Mouse (Mus musculus): ENCODE measurements around the gene Med15. TPM values are rescaled to one million over a fixed set of nuclear protein-coding genes. Genes with fewer than 3 reads are reported as not detected.

The Med15 gene
- polyA plus RNA-seq (2017; shearing (Covaris generic)) = 134 TPM

DNA sequence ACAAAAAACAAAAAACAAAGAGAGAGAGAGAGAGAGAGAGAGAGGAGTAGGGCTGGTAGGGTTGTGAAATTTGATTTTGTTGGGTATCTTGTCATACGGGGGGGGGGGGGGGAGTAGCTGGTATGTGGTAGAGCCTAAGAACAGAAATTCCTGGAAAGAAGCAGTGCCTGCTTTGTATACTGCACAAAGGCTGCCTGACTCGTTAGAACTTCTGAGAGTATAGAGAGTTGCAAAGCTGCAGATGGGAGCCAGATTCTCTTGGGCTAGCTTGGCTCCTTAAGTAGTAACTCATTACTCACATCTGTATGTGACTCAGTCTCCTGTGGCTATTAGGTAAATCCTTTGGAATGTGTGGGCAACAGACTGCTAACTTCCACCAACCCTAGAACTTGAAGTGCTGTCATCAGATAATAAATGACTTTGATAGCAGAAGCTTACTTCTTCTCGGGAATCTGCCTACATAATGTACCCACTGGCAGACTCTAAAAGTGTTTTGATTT is at the start of gene Med15:
Gene Med15 (minus strand): TSS at position 51 of the 500 bp plus-strand sequence.

DNA sequence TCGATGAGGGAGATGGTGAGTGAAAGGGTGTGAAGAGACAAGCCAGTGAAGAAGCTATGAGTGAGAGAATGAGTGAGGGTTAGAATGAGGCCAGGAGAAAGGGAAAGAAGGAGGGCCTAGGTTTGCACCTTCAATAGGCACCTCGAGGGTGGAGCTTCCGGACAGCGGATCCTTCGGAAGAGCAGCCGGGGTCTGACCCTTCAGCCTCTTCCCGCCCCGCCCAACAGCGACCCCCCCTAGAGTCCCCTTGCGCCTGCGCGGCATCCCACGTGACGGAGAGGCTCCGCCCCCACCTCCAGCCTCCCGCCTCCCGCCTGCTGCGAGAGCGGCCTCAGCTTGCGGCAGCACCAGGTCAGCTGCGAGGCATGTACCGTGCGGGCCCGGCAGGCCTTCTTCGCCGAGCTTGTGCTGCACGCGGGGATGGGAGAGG is 26.7 kb upstream of the Med15 start, which contains the start of gene Klhl22:
Gene Klhl22 (plus strand): TSS at position 275 of the 430 bp plus-strand sequence.

DNA sequence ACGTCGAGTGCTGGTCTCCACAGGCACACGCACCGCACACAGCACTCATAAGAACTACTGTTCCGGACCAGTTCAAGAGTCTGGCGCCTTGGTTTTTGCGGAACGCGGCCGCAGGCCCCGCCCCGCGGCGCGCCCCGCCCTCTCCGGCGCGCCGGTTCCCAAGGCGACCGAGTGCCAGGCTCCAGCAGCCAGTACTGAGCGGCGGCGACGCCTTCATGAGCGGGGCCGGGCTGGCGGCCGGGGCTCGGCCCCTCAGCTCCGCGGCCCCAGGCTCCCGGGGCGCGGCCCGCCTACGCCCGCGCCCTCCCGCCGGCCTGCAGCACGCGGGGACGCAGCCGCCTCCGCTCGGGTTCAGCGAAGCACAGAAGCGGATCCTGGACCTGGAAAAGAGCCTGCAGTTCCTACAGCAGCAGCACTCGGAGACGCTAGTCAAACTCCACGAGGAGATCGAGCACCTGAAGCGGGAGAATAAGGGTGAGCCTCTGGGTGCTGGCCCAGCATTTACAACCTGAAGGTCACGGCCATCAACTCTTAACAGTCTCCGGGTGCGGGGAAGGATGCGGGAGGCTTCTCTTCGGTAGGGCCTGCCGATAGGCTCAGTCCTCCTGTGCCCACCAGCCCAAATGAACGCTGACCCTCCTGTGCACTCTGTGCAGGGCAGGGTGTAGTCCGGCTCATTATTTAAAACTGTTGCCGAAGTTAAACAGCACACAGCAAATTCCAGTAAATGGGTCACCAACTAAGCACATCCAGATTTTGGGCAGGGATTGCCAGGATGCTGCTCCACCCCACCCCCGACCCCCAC is 86.2 kb downstream of the Med15 start, which contains the start of gene Ccdc74a:
Gene Ccdc74a (plus strand): TSS at position 161 of the 805 bp plus-strand sequence.

DNA sequence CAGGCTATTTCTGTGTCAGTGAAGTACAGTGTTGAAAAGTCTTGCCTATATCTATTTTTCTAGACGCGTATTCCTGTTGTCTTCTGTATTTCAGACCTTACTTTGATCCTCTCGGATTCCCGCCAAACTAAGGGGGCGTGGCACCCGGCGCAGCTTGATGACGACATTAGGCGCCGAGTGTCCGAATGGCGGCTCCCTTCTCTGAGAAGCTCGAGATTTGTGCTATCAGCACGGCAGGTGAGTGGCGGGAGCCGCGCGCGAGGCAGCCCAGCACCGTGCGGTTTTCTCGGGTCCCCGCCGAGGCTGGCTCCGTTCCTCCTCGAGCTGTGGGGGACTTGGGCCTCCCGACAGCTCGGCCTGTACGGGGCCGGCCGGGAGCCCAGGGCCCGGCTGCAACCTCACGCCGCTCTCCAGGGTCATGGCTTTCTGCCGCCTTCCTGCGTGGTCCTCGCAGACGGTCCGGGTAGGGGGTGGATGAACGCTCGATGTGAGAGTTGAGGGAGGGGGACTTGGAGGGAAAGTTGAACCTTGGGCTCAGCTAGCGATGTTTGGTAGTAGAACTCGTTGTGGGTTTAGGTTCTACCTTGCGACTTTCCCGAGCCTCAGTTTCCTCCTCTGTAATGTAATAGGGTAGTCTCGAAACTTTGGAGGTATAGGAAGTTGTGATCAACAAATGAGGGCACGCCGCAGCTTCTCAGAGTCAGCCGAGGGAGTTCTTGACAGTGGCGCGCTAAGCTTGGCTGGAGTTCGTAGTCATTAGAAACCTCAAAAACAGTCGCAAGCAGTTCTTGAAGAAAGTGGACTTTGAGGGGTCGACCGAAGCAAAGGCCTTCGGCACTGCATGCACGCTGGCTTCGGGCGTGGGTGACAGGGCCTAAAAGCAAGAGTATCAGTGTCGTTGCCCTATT is 113.2 kb downstream of the Med15 start, which contains the start of gene Smpd4:
Gene Smpd4 (plus strand): TSS at position 157 of the 908 bp plus-strand sequence.

Other genes starting within 250 kb of the Med15 start
- gene Aifm3, start 243.3 kb downstream of the Med15 start, polyA plus RNA-seq (2017; shearing (Covaris generic)) = not detected
- gene Lztr1, start 224.2 kb downstream of the Med15 start, polyA plus RNA-seq (2017; shearing (Covaris generic)) = 39.1 TPM
- gene Thap7, start 201.8 kb downstream of the Med15 start, polyA plus RNA-seq (2017; shearing (Covaris generic)) = 54.0 TPM
- 0.94 TPM for gene Lrrc74b, start 171.6 kb downstream of the Med15 start, polyA plus RNA-seq (2017; shearing (Covaris generic))
- not detected for gene P2rx6, start 171.0 kb downstream of the Med15 start, polyA plus RNA-seq (2017; shearing (Covaris generic))
- gene Slc7a4, start 149.7 kb downstream of the Med15 start, polyA plus RNA-seq (2017; shearing (Covaris generic)) = 0.40 TPM
- 20.1 TPM for gene Smpd4, start 113.5 kb downstream of the Med15 start, polyA plus RNA-seq (2017; shearing (Covaris generic))
- not detected for gene Ccdc74a, start 86.4 kb downstream of the Med15 start, polyA plus RNA-seq (2017; shearing (Covaris generic))
- 9.9 TPM for gene Klhl22, start 26.7 kb upstream of the Med15 start, polyA plus RNA-seq (2017; shearing (Covaris generic))
- not detected for gene Scarf2, start 64.4 kb upstream of the Med15 start, polyA plus RNA-seq (2017; shearing (Covaris generic))
- not detected for gene B830017H08Rik, start 100.2 kb upstream of the Med15 start, polyA plus RNA-seq (2017; shearing (Covaris generic))
- gene Car15, start 105.5 kb upstream of the Med15 start, polyA plus RNA-seq (2017; shearing (Covaris generic)) = 1.9 TPM
- gene Gm20518, start 158.8 kb upstream of the Med15 start, polyA plus RNA-seq (2017; shearing (Covaris generic)) = 0.60 TPM
- gene Tssk1, start 161.3 kb upstream of the Med15 start, polyA plus RNA-seq (2017; shearing (Covaris generic)) = not detected
- 56.2 TPM for gene Dgcr2, start 165.7 kb upstream of the Med15 start, polyA plus RNA-seq (2017; shearing (Covaris generic))
- not detected for gene Tssk2, start 165.7 kb upstream of the Med15 start, polyA plus RNA-seq (2017; shearing (Covaris generic))
- 61.9 TPM for gene Ess2, start 178.5 kb upstream of the Med15 start, polyA plus RNA-seq (2017; shearing (Covaris generic))
- not detected for gene Gsc2, start 182.2 kb upstream of the Med15 start, polyA plus RNA-seq (2017; shearing (Covaris generic))
- gene Slc25a1, start 195.3 kb upstream of the Med15 start, polyA plus RNA-seq (2017; shearing (Covaris generic)) = 39.5 TPM
- gene Vpreb2, start 247.5 kb upstream of the Med15 start, polyA plus RNA-seq (2017; shearing (Covaris generic)) = not detected

All from effector memory CD4-positive, alpha-beta T cell, adult 7 months (primary cell).